Mouse (Mus musculus) layer of hippocampus, adult 9-10 months (tissue): ENCODE results near the gene Kif6.

Experiments used
- DNase-seq: peaks from one replicate; pipeline ENCODE4 v3.0.0; 2022; ENCODE audit warnings: low spot score

Gene Kif6

DNA sequence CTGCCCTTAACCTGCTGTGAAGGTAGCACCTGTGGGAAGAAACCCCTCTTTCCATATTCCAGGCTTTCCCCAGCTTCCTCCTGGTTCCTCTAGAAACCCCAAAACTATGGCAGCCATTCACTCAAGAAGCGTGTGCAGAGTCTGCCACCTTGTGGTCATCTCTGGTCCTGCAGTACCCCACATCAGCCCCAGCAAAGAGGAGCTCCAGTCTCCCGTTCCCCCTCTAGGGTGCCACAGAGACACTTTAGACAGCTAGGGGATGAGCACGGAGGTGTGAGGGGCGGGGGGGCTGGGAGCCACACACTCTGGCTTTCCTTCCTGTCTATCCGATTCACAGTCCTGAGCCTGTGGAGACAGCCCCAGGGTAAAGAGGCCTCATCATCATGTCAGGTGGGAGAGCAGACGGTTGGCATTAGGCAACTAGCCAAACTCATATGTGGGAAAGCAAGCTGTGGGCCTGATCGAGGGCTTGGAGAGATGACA lies 284.0 kb downstream of the Kif6 start:
- peak; percentile 79 for DNase-seq

GRCm38 (mm10) chr17:49902613-49903012 lies 287.7 kb downstream of the Kif6 start:
- DNase-seq, result no peak

DNA sequence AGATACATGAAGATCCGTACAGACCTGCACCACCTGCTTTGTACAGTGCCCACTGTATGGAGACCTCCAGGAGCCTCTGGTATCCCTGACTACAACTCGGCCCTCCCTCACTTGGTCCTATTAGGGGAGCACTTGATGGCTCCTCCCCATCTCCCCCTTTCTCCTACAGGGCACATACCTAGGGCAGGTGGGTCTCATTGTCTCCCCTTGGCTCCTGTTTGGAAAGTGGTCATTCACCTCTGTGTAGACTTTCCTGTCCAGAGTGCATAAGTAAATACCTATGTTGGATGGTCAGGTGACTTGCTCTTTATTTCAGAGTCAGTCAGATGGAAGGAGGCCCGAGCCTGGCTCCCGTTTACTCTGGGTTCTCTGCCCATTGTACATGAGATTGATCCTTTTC lies 308.5 kb downstream of the Kif6 start:
- DNase-seq, result no peak

- no peak for DNase-seq
Observed at GRCm38 (mm10) chr17:49927611-49928010, 312.7 kb downstream of the Kif6 start.

DNA sequence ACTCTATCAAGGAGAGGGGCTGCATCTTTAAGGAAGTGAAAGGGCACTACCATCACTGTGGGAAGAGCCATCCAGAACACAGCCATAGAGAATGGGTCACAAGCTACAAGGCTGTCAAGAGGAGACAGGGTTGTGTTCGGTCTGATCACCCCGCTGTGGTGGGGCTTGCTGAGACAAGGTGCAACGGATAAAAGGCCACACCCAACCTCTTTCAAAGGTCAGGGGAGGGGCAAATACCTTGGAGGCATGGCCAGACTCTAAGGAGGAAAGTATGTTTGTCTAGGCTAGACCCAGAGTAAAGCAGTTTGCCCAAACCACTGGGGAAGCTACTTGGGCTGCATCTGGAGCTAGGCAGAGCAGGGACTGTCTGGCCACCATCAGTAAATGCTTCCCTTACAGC lies 318.9 kb downstream of the Kif6 start:
- no peak for DNase-seq

DNA sequence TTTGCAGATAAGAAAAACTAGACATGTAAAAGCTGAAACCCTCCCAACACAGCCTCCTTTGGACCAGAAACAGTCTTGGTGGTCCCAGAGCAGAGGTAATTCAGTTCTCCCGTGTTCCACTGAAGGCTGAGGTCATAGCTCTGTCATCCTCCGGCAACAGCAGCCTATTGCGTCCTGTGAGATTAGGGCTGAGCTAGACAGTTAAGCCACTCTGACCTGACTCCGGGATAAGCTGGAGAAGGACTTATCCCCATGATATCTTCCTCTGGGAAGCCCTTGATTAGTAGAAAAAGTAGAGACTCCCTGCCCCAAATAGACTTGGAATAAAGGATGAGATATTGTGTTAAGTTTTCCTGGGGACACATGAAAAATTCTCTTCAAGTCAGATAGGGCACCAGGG lies 319.6 kb downstream of the Kif6 start:
- DNase-seq, result no peak

DNA sequence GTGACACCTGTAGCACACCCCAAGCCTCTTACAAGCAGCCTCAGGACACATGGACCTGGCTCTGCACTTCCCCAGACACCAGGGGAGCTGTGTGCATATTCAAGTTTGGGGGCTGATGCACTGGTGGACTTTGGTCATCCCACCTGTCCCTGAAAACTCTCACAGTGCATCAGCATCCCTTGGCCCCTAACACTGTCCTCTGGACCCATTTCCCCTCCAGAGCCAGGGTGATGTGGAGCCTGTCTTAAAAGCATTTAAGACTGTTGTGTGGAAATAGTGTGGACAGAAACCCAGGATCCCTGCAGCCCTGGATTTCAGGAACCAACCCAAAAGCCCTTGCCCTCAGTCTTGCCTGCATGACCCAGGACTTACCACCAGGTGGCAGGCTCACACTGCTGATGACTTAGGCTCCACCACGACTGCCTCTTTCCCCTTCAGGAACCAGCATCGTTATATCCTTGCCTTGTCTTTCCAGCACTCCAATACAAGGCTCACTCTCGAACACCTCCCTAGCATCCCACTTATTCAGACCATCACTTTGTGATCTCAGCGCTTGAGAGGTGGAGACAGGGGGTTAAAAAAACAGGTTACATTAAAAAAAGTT lies 320.8 kb downstream of the Kif6 start:
- peak; percentile 69 for DNase-seq

DNA sequence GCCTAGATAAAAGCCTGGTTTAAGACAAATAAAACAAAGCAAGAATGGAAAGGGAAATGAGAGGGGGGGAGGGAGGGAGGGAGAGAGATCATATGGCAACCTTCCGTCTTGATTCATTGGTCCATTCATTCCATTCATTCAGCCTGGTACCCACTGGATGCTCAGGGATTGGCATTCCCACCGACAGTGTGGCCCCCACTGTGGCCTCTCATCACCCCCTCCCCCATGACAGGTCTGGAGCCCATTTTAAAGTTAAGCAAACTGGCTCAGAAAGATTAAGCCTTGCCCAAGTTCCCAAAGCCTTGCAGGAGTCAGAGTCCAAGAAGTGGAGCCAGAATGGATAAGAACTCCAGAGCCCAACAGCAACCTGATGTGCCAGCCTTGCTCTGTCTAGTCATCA lies 321.3 kb downstream of the Kif6 start:
- DNase-seq, result no peak

DNA sequence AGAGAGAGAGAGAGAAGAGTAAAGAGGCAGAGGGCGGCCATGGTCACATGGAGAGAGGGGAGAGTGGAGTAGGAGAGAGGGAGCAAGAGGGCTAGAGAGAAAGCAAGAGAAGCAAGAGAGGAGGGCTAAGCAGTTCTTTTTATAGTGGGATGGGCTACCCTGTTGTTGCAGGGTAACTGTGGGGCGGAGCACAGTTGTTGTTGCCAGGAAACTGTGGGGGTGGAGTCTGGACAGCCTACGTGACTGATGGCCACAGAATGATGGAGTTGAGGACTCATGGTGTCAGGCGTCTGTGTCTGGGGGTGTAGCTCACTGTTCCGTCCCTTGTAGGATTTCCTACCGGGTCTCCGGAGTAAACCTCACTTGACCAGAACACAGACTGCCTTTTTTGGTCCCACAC lies 324.2 kb downstream of the Kif6 start:
- no peak for DNase-seq

DNA sequence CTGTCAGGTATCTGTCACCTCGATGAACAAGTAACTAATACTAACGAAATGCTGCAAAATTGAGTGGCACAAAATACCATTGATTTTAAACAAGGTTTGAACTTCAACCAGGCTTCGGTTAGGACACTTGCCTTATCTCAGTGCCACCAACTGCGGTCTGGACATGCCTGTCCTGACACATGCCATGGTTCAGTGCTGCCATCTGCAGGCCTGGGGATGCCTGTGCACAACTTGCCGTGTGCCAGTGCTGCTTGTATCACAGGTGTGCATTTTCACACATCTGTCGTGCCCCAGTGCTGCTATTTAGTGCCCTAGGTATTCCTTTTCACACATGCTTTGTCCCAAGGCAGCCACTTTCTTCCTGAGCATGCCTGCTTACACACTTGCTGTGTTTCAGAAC lies 327.7 kb downstream of the Kif6 start:
- no peak for DNase-seq

DNA sequence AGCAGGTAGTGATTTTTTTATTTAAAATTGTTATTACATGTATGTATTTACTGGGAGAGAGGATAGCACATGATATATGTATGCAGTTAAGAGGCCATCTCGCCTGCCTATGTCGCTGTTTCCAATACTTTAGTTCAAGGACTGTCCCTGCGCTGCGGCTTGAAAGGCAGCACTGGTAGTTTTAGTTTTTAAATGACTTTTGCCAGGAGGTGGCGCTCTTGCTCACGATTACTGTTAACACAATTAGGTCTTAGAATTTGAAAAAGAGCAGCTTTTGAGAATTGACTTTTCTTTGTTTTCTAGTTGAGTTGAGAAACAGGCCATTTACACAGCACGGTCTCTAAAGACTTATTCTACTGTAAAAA lies 336.5 kb downstream of the Kif6 start:
- peak; percentile 90 for DNase-seq

- no peak for DNase-seq
Observed at GRCm38 (mm10) chr17:49951856-49952607, 337.1 kb downstream of the Kif6 start.

GRCm38 (mm10) chr17:49959021-49959420 lies 344.1 kb downstream of the Kif6 start:
- no peak for DNase-seq
